Mouse (Mus musculus) brain, embryonic 14.5 days (tissue): Measurements from ENCODE around the gene Srp72.

Experiments
- CTCF ChIP-seq: fragments of 200-500 bp; IDR thresholded peaks from 2 replicates; pipeline ENCODE4 v1.5.1; 2012; ENCODE audit warnings: inconsistent platforms, mild to moderate bottlenecking, moderate library complexity, borderline replicate concordance; ENCODE audit not compliant: insufficient read depth, insufficient read length; ENCODE audit errors: extremely low read depth
- POLR2A ChIP-seq: fragments of 200-500 bp; IDR thresholded peaks from 2 replicates; pipeline ENCODE4 v1.6.1; 2012; ENCODE audit warnings: mild to moderate bottlenecking, inconsistent platforms, borderline replicate concordance; ENCODE audit not compliant: poor library complexity, insufficient read depth, insufficient read length, severe bottlenecking; ENCODE audit errors: extremely low read depth

- TF ChIP-seq CTCF (no peak), POLR2A (no peak)
Measured at GRCm38 (mm10) chr5:77044362-77044761, 69.9 kb downstream of the Srp72 start.
